Mouse (Mus musculus) liver, postnatal 0 days (tissue): Measurements from ENCODE around the gene Camkmt.

Experiments
- CTCF ChIP-seq: sonication (generic); IDR thresholded peaks from 2 replicates; pipeline ENCODE4 v1.5.1; 2016; ENCODE audit warnings: antibody characterized with exemption, low read depth
- EP300 ChIP-seq: IDR thresholded peaks from 2 replicates; pipeline ENCODE4 v1.6.1; 2016; ENCODE audit warnings: antibody characterized with exemption, low read depth, mild to moderate bottlenecking

- TF ChIP-seq CTCF = no peak
- no peak for TF ChIP-seq EP300
These were observed 102.9 kb downstream of the Camkmt start for GRCm38 (mm10) chr17:85193294-85193693.
